Mouse (Mus musculus) ZHBTc4 (cell line): Measurements from ENCODE around the gene Adam34.

Experiments
- DNase-seq: peaks from one replicate; pipeline ENCODE4 v3.0.0-alpha.2; 2011; ENCODE audit warnings: low read depth, low spot score

The Adam34 gene

DNA sequence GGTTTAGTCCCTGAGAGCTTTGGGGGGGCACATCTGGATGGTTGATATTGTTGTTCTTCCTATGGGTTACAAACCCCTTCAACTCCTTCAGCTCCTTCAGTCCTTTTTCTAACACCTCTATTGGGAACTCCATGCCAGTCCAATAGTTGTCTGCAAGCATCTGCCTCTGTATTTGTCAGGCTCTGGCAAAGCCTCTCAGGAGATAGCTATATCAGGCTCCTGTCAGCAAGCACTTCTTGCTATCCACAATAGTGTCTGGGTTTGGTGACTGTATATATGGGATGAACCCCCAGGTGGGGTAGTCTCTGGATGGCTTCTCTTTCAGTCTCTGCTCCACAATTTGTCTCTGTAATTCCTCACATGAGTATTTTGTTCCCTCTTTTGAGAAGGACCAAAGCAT is at the start of gene Adam34:
Gene Adam34, minus strand, starts transcription at position 101 of the 400 bp plus-strand sequence.
- no peak for DNase-seq

DNA sequence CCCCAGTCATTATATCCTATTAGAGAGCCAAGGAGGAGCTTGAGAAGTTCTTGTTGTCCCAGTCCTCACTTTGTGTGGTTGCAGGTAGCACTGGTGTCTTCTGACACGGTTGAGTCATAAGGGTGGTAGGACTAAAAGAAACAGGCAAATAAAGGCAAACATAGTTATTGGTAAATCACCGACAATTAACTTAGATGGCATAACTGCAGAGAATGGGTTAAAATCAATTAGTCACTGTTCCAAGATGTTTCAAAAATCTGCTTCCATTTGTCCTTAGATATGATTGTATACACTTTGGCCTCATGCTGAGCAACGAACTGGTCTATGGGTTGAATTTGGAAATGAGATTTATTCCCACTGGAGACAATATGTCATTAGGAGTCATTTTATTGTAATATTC is 82.7 kb downstream of the Adam34 start, which contains the start of gene Gm5346:
Gene Gm5346, minus strand, starts transcription at position 101 of the 400 bp plus-strand sequence.
- no peak for DNase-seq

DNA sequence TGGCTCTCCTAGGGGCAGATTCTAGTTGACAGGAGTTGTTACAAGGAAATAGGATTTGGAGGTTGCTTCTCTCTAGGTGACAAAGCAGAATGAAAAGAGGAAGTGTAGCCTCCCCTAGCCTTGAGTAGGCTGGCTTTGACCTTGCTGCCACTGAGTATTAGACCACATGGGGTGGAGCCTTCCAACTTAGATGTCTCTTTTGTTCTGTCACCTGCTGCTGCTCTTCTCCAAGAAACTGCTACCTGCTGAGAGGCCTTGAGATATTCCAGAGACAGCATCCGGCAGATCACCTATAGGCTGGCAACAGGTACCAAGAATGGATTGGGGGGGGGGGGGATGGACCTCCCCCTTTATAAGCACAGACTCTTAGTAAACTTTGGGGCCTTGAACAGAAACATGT is 93.8 kb downstream of the Adam34 start:
- DNase-seq: peak; percentile 67

DNA sequence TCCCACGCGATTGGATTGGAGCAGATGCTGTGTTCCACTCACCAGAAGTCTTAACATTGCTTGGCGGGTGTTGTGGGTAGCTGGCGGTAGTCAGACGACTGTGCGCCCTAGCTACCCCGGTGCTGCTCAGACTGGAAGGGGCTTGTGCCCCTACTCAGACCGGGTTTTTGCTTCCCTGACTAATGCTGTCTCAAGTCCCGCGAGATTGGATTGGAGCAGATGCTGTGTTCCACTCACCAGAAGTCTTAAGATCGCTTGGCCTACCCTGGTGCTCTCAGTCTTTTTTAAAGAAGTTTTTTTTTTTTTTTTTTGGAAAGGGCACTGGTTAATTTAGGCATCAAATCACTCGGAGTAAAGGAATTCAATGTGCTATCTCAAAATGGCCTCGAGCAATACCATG is 106.2 kb downstream of the Adam34 start:
- DNase-seq: peak; percentile 62

DNA sequence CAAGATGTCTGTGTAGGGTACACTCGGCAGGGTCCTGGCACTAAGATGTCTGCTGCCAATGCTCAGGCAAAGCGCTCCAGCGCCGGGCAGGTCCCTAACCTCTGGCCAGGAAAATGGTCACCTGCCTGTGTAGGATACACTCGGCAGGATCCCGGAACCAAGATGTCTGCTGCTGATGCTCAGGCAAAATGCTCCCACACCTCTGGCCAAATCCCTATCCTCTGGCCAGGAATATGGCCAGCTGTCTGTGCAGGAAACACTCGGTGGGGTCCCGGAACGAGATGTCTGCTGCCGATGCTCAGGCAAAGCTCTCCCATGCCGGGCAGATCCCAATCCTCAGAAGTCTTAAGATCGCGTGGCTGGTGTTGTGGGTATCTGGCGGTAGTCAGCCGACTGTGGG is 106.7 kb downstream of the Adam34 start:
- DNase-seq: peak; percentile 68
